Mouse (Mus musculus) layer of hippocampus, adult 18-20 months (tissue): ENCODE results near the gene Trmt6. TPM values are rescaled to one million over a fixed set of nuclear protein-coding genes. Genes with fewer than 3 reads are reported as not detected.

Experiments used
- total RNA-seq, 2 experiments: library from RNA; stranded (reverse); gene quantifications; 2 replicates each; pipeline ENCODE4 v1.2.3; 2021

The Trmt6 gene
- total RNA-seq, 2 experiments from 2014 or later = 25.1 to 28.9 TPM

Other genes starting within 250 kb of the Trmt6 start
- gene Gpcpd1, start 228.3 kb downstream of the Trmt6 start, total RNA-seq = 10 to 100 TPM; 51.8 to 57.3 TPM
- gene Shld1, start 129.1 kb downstream of the Trmt6 start, total RNA-seq = 10 to 100 TPM in 1 of 2 experiments, 1 to 10 TPM in 1; 8.3 to 10.7 TPM
- gene Chgb, start 34.8 kb downstream of the Trmt6 start, total RNA-seq = 100 to 1,000 TPM; 280 to 312 TPM
- gene Mcm8, start 86 bp upstream of the Trmt6 start, total RNA-seq = 1 to 10 TPM; 3.8 to 4.4 TPM
- 10 to 100 TPM; 38.8 to 46.6 TPM for gene Crls1, start 30.6 kb upstream of the Trmt6 start, total RNA-seq
- gene Lrrn4, start 64.8 kb upstream of the Trmt6 start, total RNA-seq = under 1 TPM; 0.84 to 0.87 TPM
- under 1 TPM; 0.51 to 0.52 TPM for gene Fermt1, start 129.9 kb upstream of the Trmt6 start, total RNA-seq